Mouse (Mus musculus) C2C12 (cell line): ENCODE data around the gene Gas7.

ENCODE experiments used
- CTCF ChIP-seq: IDR thresholded peaks from one replicate; pipeline ENCODE4 v1.5.1; 2011; ENCODE audit not compliant: control insufficient read depth, insufficient read depth, insufficient read length
- MAX ChIP-seq: IDR thresholded peaks from one replicate; pipeline ENCODE4 v1.6.1; 2011; ENCODE audit warnings: mild to moderate bottlenecking, control low read depth

GRCm38 (mm10) chr11:67638401-67638800 is 183.2 kb downstream of the Gas7 start:
- TF ChIP-seq CTCF, result no peak
- no peak for TF ChIP-seq MAX
